Mouse (Mus musculus) gastrocnemius, postnatal 25 days (tissue): Measurements from ENCODE around the gene Nes. TPM values are rescaled to one million over a fixed set of nuclear protein-coding genes. Genes with fewer than 3 reads are reported as not detected.

Experiments
- DNase-seq: peaks from one replicate; pipeline ENCODE4 v3.0.0; 2022
- total RNA-seq, 2 experiments: library from RNA; stranded (reverse); gene quantifications; 1 replicate in 1 of 2; 2 replicates in 1 of 2; pipeline ENCODE4 v1.2.3; 2021

Nes gene
- total RNA-seq, 2 experiments from 2014 or later: 21.0 to 22.0 TPM

DNA sequence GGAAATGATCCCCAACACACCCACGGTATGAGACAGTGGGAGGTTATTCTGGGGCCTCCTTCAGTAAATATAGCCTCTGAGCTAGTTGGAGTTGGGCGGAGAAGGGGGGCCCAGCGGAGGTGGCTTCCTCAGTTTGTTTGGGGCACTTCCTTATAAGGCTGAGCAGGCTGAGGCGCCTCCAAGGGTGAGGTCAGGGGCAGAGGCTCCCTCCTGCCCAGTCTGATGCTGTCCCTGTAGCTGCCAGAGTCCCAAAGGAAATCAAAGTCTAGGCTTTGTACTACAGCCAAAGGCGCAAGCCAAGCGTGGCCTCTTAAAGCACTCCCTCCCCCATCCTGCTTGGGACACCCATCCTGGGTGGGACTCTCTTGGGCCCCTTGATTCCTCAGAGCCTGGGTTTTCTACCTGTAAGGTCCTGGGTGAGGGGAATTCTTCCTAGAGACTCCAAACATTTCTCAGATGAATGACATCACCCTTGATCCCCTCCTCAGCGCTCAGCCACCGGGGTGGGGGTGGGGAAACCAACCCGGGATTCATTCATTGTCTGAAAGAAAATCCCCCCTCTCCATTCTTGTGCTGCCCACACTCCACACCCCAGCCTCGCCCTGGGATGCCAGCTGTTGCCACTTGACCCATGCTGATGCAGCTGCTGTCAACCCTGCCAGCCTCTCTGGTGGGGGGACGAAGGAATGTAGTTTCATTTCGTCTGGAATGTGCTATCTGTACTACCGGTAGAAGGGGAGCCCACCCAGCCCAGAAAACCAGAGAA, 12.1 kb downstream of the Nes start:
- peak; percentile 68 for DNase-seq

DNA sequence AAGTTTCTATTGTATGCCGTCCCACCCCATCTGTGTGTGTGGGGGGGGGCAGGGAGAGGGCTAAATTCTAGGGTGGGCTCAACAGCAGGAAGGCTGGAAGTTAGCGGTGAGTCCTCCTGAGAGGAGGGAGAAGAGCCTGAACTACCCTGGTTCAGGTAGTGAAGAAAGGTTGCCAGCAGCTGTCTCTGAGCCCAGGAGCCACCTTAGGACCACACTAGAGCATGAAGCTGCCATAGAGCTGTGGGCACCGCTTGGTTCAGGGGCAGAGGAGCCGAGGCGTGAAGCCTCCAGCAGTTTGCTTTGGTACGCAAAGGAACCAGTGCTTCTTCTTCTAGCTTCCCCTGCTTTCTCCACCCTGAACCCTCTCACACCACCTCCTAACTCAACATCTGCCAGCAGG, 12.7 kb downstream of the Nes start:
- DNase-seq: no peak

DNA sequence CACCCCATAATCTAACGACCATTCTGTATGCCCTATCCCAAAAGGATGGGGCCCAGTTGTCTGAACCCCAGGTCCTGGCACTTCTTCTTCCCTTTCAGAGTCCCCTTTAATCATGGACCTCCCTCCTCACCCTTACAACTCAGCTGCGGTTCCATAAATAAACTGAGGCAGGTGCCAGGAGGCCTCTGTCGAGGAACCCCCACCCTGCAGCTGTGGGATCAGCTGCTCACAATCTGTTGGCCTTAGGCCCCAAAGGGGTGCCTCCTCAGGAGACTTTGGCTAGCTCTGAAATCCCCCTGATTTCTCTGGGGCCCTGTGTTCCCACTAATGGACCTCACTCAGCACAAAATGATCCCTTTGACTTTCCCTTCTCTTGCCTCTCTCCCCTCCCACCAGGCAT, 13.2 kb downstream of the Nes start:
- no peak for DNase-seq

- no peak for DNase-seq
Observed at GRCm38 (mm10) chr3:87985505-87986320, 14.8 kb downstream of the Nes start.

- DNase-seq: peak; percentile 87
Observed at GRCm38 (mm10) chr3:87986868-87987267, 16.0 kb downstream of the Nes start.

- no peak for DNase-seq
Observed at GRCm38 (mm10) chr3:87987633-87988032, 16.8 kb downstream of the Nes start.

DNA sequence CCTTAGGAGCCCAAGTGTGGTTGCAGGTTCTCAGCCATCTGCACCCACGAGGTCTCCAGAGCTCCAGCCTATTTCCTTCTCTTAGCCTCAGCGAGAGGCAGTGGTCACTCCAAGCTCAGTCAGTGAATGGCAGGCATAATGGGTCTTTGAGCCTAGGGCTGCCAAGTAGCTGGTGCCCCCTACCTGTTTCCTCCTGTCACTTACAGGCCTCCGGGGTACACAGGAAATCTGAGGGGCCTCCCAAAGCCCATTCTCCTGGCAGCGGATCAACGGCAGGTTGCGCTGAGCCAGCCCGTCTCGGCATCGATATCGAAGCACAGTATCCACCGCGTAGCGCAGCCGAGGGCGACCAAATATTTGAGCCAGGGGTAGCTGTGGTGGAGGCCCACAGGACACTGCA, 17.2 kb downstream of the Nes start:
- no peak for DNase-seq

- no peak for DNase-seq
Observed at GRCm38 (mm10) chr3:87989935-87990334, 19.1 kb downstream of the Nes start.

DNA sequence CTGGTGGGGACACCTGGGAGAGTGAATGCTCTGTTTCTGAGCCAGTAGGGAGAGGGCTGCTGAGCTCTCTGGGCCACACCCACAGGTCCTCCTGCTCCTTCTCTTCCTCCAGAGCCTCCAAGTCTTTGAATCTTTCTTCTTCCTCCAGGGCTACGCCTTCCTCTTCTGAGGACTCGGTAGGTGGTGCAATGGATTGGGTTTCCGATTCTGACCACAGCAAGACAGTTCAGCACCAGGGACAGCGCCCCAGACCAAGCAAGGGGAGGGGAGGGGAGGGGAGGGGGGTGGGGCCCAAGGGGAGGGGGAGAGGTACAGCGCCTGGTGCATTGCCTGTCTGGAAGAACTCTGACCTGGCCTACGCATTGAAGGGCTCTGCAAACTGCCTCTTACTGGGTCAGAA, 22.6 kb downstream of the Nes start:
- DNase-seq: no peak

DNA sequence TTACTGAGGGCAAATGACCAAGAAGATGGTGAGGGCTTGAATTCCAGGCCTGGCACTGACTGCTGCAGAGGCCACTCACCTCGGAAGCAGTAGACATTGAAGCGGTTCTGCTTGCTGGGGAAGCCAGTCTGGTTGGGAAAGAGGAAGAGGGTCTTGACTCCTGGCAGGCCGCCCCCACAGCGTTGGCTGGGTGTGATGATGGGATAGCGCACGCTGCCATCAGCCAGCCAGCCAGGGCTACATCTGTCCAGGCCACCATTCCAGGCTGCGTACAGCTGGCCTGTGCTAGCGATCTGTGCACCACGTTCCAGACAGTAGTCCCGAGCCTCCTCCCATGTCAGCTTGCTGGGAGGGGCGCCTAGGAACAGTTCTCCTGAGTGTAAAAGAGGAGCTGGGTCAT, 24.5 kb downstream of the Nes start:
- DNase-seq: no peak

DNA sequence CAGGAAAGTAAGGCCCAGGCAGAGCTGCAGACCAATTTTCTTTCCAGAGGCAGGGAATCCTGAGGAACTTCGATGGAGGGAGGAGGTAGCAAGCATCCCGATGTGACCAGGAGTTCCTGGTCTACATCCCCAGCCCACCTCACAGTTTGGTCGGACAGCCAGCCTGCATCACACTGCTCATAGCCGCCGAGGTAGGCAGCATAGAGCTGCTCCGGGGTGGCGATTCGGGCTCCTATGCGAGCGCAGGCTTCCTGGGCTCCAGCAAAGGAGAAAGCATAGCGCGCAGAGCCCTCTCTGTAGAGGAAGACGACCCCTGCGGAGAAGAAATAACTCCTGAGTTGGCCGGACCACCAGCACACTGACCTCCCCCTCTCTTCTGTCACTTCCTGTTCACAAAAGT, 25.5 kb downstream of the Nes start:
- no peak for DNase-seq

DNA sequence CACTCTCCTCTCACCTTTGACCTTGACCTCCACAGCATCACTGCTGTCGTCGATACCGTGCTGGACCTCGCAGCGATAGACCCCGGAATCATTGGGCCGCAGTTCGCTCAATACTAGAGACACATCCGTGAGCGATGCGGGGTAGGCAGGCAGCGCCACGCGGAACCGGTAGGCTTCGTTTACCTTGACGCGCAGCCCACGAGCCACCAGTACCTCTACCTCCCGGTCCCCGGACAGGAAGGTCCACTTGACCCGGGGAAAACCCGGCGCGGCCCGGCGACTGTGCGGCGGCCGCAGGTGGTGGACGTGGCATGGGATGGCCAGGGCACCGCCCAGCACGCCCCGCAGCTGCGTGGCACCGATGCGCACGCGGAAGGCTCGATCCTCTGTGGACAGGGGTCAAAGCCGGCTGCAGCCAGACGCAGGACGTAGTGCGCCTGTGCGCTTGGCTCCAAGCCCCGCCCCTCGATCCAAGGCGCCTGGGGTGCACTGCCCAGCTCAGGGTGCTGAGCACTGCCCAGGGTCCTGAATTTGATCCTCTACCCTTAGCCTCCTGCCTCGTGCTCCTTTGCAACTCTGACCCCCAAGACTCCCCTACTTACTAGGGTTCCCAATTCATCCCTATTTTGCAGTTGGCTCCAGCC, 26.2 kb downstream of the Nes start:
- no peak for DNase-seq

GRCm38 (mm10) chr3:87998747-87999146, 27.9 kb downstream of the Nes start:
- DNase-seq: no peak

- DNase-seq: no peak
Observed at GRCm38 (mm10) chr3:87999243-87999895, 28.5 kb downstream of the Nes start.

GRCm38 (mm10) chr3:88000181-88000580, 29.3 kb downstream of the Nes start, which contains the start of gene Bcan:
TSS of gene Bcan (minus strand) at chr3:88000230.
- no peak for DNase-seq

- DNase-seq: no peak
Observed at GRCm38 (mm10) chr3:88000816-88001595, 30.1 kb downstream of the Nes start.

- no peak for DNase-seq
Observed at GRCm38 (mm10) chr3:88002291-88002976, 31.6 kb downstream of the Nes start.

- DNase-seq: no peak
Observed at GRCm38 (mm10) chr3:88005822-88006786, 35.2 kb downstream of the Nes start.

GRCm38 (mm10) chr3:88010634-88011265, 39.9 kb downstream of the Nes start:
- DNase-seq: no peak
